33 mouse cellular contexts compared by ENCODE assay signal in genomic region chr1:36321164-36321563, GRCm38 (mm10). TPM values are rescaled to one million over a fixed set of nuclear protein-coding genes. Genes with fewer than 3 reads are reported as not detected.
A peak's percentile ranks its signal among the peaks of the same experiment; 100 is the strongest.
DNase-seq lines count a peak whose midpoint lies in the region; ATAC-seq lines count a peak whose summit lies in the region.
"Had no signal": no experiment of that assay in that cellular context is flagged by ENCODE, and none has a peak within 500 bp of the region (broad histone marks: within the 10 kb centered on the region; RNA-seq: fewer than 3 reads in every experiment).

No protein-coding gene starts in this region.

- H3K4me1 ChIP-seq in midbrain, embryonic 11.5 days (ENCODE audit: control insufficient read depth, insufficient read depth, low read length): no peaks in the 10 kb centered on the region
- no peaks in the 10 kb centered on the region for H3K4me1 ChIP-seq in midbrain, embryonic 14.5 days (ENCODE audit: control insufficient read depth, insufficient read depth, low read length)
- H3K4me1 ChIP-seq in kidney, embryonic 14.5 days (ENCODE audit: control insufficient read depth, insufficient read depth, low read length): peaks cover 6% of the 10 kb centered on the region; the same call in 1 of the 2 replicates
- H3K4me1 ChIP-seq: forebrain, embryonic 12.5 days; liver, embryonic 15.5 days; neural tube, embryonic 12.5 days had no signal

- H3K36me3 ChIP-seq in midbrain, embryonic 11.5 days (ENCODE audit: control insufficient read depth, insufficient read depth, low read length): no peaks in the 10 kb centered on the region
- H3K36me3 ChIP-seq in midbrain, embryonic 14.5 days (ENCODE audit: control insufficient read depth, insufficient read depth, low read length): no peaks in the 10 kb centered on the region
- peaks cover 6% of the 10 kb centered on the region; the same call in 1 of the 2 replicates for H3K36me3 ChIP-seq in kidney, embryonic 14.5 days (ENCODE audit: control insufficient read depth, insufficient read depth, low read length)
- H3K36me3 ChIP-seq: intestine, embryonic 15.5 days; liver, embryonic 15.5 days had no signal

- H3K4me3 ChIP-seq in midbrain, embryonic 11.5 days (ENCODE audit: low read depth, low read length): no peak overlapping the region
- no peak overlapping the region for H3K4me3 ChIP-seq in midbrain, embryonic 14.5 days (replicated peaks; ENCODE audit: low read depth, low read length)
- H3K4me3 ChIP-seq in kidney, embryonic 14.5 days (ENCODE audit: low read length): no peak overlapping the region
- H3K4me3 ChIP-seq: erythroblast, embryonic 14.5 days; forebrain, embryonic 12.5 days; heart, embryonic 10.5 days; heart, embryonic 15.5 days; intestine, embryonic 15.5 days; left cerebral cortex, adult 2 months; limb, embryonic 12.5 days; liver, embryonic 15.5 days; neural tube, embryonic 12.5 days had no signal

- ATAC-seq in cerebellum, adult (ENCODE audit: insufficient number of reproducible peaks, low FRiP score, low TSS enrichment): peak; percentile 29; the same call in 1 of the 2 replicates
- ATAC-seq in midbrain, embryonic 11.5 days (ENCODE audit: low FRiP score): no peak
- ATAC-seq in midbrain, embryonic 14.5 days (ENCODE audit: low FRiP score, low TSS enrichment): no peak
- ATAC-seq in kidney, embryonic 14.5 days (ENCODE audit: low FRiP score, low TSS enrichment): no peak
- ATAC-seq: hindbrain, embryonic 16.5 days; intestine, embryonic 15.5 days; midbrain, embryonic 16.5 days had no signal

- no peak overlapping the region for H3K4me2 ChIP-seq in midbrain, embryonic 11.5 days
- no peak overlapping the region for H3K4me2 ChIP-seq in midbrain, embryonic 14.5 days (ENCODE audit: low read length)
- no peak overlapping the region for H3K4me2 ChIP-seq in kidney, embryonic 14.5 days (replicated peaks; ENCODE audit: low read depth, low read length)
- H3K4me2 ChIP-seq: forebrain, embryonic 12.5 days; heart, embryonic 15.5 days; intestine, embryonic 15.5 days; limb, embryonic 12.5 days; liver, embryonic 15.5 days; lung, embryonic 14.5 days; neural tube, embryonic 12.5 days had no signal

- no peak overlapping the region for H3K27ac ChIP-seq in midbrain, embryonic 11.5 days (ENCODE audit: low read depth, low read length)
- no peak overlapping the region for H3K27ac ChIP-seq in midbrain, embryonic 14.5 days (replicated peaks; ENCODE audit: low read depth, low read length)
- H3K27ac ChIP-seq in kidney, embryonic 14.5 days (ENCODE audit: low read depth, low read length): no peak overlapping the region
- H3K27ac ChIP-seq: forebrain, embryonic 12.5 days; heart, embryonic 10.5 days; heart, embryonic 15.5 days; intestine, embryonic 15.5 days; left cerebral cortex, adult 2 months; limb, embryonic 12.5 days; liver, embryonic 15.5 days; neural tube, embryonic 12.5 days; stomach, postnatal 0 days had no signal

- H3K9ac ChIP-seq in midbrain, embryonic 11.5 days (ENCODE audit: low read length): no peak overlapping the region
- no peak overlapping the region for H3K9ac ChIP-seq in midbrain, embryonic 14.5 days (replicated peaks; ENCODE audit: low read length)
- H3K9ac ChIP-seq in kidney, embryonic 14.5 days (ENCODE audit: low read depth, low read length): no peak overlapping the region
- H3K9ac ChIP-seq: forebrain, embryonic 12.5 days; heart, embryonic 15.5 days; intestine, embryonic 15.5 days; limb, embryonic 12.5 days; liver, embryonic 15.5 days; lung, embryonic 14.5 days; neural tube, embryonic 12.5 days had no signal

- DNase-seq in cerebellum, postnatal 4 days (ENCODE audit: low spot score in 2 of 2): no peak
- peak; percentile 51 for DNase-seq in midbrain, embryonic 11.5 days (ENCODE audit: low spot score, missing footprints)
- DNase-seq in midbrain, embryonic 14.5 days: no peak
- peak; percentile 70 to 73 for DNase-seq in cerebellum, postnatal 25 days
- DNase-seq in embryo, embryonic 9.5 days (ENCODE audit: extremely low spot score): no peak
- DNase-seq in layer of hippocampus, adult 8-10 months (ENCODE audit: low spot score in 2 of 2): no peak
- DNase-seq: adrenal gland, adult 2 months; adrenal gland, postnatal 36 days; heart, adult 11 months; layer of hippocampus, adult 9-11 months; lung, embryonic 14.5 days; lung, postnatal 14 days; right cerebral cortex, adult 18-20 months had no signal

- no peaks in the 10 kb centered on the region for H3K9me3 ChIP-seq in midbrain, embryonic 11.5 days (ENCODE audit: control insufficient read depth, low read length)
- H3K9me3 ChIP-seq in midbrain, embryonic 14.5 days (ENCODE audit: control insufficient read depth, low read length): no peaks in the 10 kb centered on the region
- H3K9me3 ChIP-seq in kidney, embryonic 14.5 days (ENCODE audit: control insufficient read depth, low read length): no peaks in the 10 kb centered on the region
- H3K9me3 ChIP-seq: forebrain, embryonic 12.5 days; heart, embryonic 10.5 days; heart, embryonic 15.5 days; intestine, embryonic 15.5 days; limb, embryonic 12.5 days; liver, embryonic 15.5 days; neural tube, embryonic 12.5 days had no signal

- H3K27me3 ChIP-seq in midbrain, embryonic 11.5 days (ENCODE audit: control insufficient read depth, insufficient read depth, low read length): no peaks in the 10 kb centered on the region
- no peaks in the 10 kb centered on the region for H3K27me3 ChIP-seq in midbrain, embryonic 14.5 days (ENCODE audit: control insufficient read depth, insufficient read depth, low read length)
- no peaks in the 10 kb centered on the region for H3K27me3 ChIP-seq in kidney, embryonic 14.5 days (ENCODE audit: control insufficient read depth, insufficient read depth, low read length)
- H3K27me3 ChIP-seq: CH12.LX; forebrain, embryonic 12.5 days; heart, embryonic 15.5 days; intestine, embryonic 15.5 days; limb, embryonic 12.5 days; liver, embryonic 15.5 days; neural tube, embryonic 12.5 days had no signal

- WGBS in midbrain, embryonic 11.5 days: 80% methylated on average over 2 of the region's 2 CpGs
- 84% methylated on average over 2 of the region's 2 CpGs for WGBS in midbrain, embryonic 14.5 days
- WGBS in kidney, embryonic 14.5 days: 65% methylated on average over 2 of the region's 2 CpGs

RNA-seq across cellular contexts. Expression of gene Arid5a, which starts 13.6 kb away (rescaled TPM):
- 1.8 and 2.0 TPM in 2 replicates for polyA plus RNA-seq in midbrain, embryonic 11.5 days (2014; fragmentation: Nextera tagmentation; extraction: Ambion mirVana)
- 2.0 and 2.5 TPM in 2 replicates for polyA plus RNA-seq in midbrain, embryonic 14.5 days (2014; fragmentation: Nextera tagmentation; extraction: Ambion mirVana)
- total RNA-seq in layer of hippocampus, adult 8-10 months (2022): 10 to 100 TPM; 18.1 to 22.0 (median 18.8) TPM
- polyA plus RNA-seq in kidney, embryonic 14.5 days (2014; fragmentation: Nextera tagmentation; extraction: Ambion mirVana): 2.3 and 4.5 TPM in 2 replicates

RNA-seq across cellular contexts. Expression of gene Neurl3, which starts 46.7 kb away (rescaled TPM):
- polyA plus RNA-seq in midbrain, embryonic 11.5 days (2014; fragmentation: Nextera tagmentation; extraction: Ambion mirVana): 0.33 and 0.57 TPM in 2 replicates
- polyA plus RNA-seq in midbrain, embryonic 14.5 days (2014; fragmentation: Nextera tagmentation; extraction: Ambion mirVana): 0.90 and 1.2 TPM in 2 replicates
- total RNA-seq in layer of hippocampus, adult 8-10 months (2022): 1 to 10 TPM in 2 of 4 experiments, under 1 TPM in 2; 0.41 to 3.4 (median 1.2) TPM
- 10.8 and 17.4 TPM in 2 replicates for polyA plus RNA-seq in kidney, embryonic 14.5 days (2014; fragmentation: Nextera tagmentation; extraction: Ambion mirVana)

RNA-seq across cellular contexts. Expression of gene Kansl3, which starts 47.8 kb away (rescaled TPM):
- 28.1 and 33.9 TPM in 2 replicates for polyA plus RNA-seq in midbrain, embryonic 11.5 days (2014; fragmentation: Nextera tagmentation; extraction: Ambion mirVana)
- 30.3 and 39.7 TPM in 2 replicates for polyA plus RNA-seq in midbrain, embryonic 14.5 days (2014; fragmentation: Nextera tagmentation; extraction: Ambion mirVana)
- 10 to 100 TPM; 60.0 to 93.5 (median 78.2) TPM for total RNA-seq in layer of hippocampus, adult 8-10 months (2022)
- polyA plus RNA-seq in kidney, embryonic 14.5 days (2014; fragmentation: Nextera tagmentation; extraction: Ambion mirVana): 30.2 and 46.2 TPM in 2 replicates

RNA-seq across cellular contexts. Expression of gene Fer1l5, which starts 50.9 kb away (rescaled TPM):
- 1.4 and 2.0 TPM in 2 replicates for polyA plus RNA-seq in midbrain, embryonic 11.5 days (2014; fragmentation: Nextera tagmentation; extraction: Ambion mirVana)
- 2.0 and 2.1 TPM in 2 replicates for polyA plus RNA-seq in midbrain, embryonic 14.5 days (2014; fragmentation: Nextera tagmentation; extraction: Ambion mirVana)
- not detected for total RNA-seq in layer of hippocampus, adult 8-10 months (2022)
- 0.43 and 0.65 TPM in 2 replicates for polyA plus RNA-seq in kidney, embryonic 14.5 days (2014; fragmentation: Nextera tagmentation; extraction: Ambion mirVana)
- total RNA-seq: CH12.LX; heart, postnatal 25 days; left cerebral cortex, adult 2 months; left cerebral cortex, postnatal 25 days; liver, adult 2 months had no signal
- polyA plus RNA-seq: erythroblast, embryonic 14.5 days; large intestine, adult 2 months; liver, adult 2 months; spleen, adult 2 months had no signal

Comparison
In these comparisons a context has a peak if more than half of its experiments do, and no peak if none do; other contexts are left out.
1. DNase-seq: peak in midbrain, embryonic 11.5 days (single experiment) and cerebellum, postnatal 25 days (2 of 2); none in cerebellum, postnatal 4 days (0 of 2), midbrain, embryonic 14.5 days (single experiment), embryo, embryonic 9.5 days (single experiment) and layer of hippocampus, adult 8-10 months (0 of 2).